Mouse (Mus musculus) neural tube, postnatal 0 days (tissue): ENCODE results near the gene Scgb2b7. TPM values are rescaled to one million over a fixed set of nuclear protein-coding genes. Genes with fewer than 3 reads are reported as not detected.

Source experiments
- polyA plus RNA-seq: library from polyadenylated mRNA; unstranded; fragments of >200 nt; fragmentation: Nextera tagmentation; extraction: Ambion mirVana; gene quantifications from 2 replicates; pipeline ENCODE4 v1.2.1, GENCODE M21; 2015

Scgb2b7 gene
- polyA plus RNA-seq, result not detected in 2 replicates

DNA sequence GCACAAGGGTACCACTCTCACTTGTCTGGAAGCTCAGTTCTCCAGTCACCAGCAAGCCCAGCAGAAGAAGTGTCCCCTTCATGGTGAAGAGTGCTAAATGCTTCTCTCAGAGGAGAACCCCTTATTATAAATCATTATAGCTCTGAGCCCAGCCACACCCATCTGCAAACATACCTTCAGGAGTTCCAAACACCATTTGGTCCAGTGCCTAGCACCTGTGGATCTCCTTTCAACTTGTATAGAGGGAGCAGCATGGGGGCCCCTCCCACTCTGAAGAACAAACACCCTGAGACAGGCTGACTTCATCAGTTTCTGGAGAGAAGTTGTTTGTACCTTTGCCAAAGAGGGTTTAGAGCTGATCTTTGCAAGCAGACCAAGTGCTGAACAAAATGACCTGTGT lies at the start of gene Scgb2b7:
Gene Scgb2b7 (minus strand): TSS at position 101 of the 400 bp plus-strand sequence.

DNA sequence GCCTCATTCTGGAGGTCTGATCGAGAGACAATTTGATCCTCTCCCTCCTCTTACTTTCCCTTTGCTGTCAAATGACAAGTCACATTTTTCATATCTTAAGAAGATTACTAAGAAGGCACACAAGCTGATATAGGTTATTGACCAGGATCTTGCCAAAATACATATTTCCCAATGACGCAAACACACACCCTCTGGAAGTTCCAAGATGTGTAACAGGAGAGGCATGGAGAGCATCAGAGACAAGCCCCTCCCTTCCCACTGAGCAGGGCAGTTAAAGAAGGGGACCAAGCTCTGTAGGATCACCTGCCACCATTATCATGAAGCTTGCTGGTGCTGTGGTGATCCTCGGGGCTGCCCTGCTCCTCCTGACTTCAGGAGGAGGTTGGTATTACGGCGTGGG lies 6.8 kb upstream of the Scgb2b7 start, which contains the start of gene Scgb1b7:
Gene Scgb1b7 (plus strand): TSS at position 301 of the 400 bp plus-strand sequence.

Other genes with a start within 250 kb of the Scgb2b7 start
- not detected in 2 replicates for gene Scgb1b7, start 6.9 kb upstream of the Scgb2b7 start, polyA plus RNA-seq